Mouse (Mus musculus) E14TG2a.4 (cell line): ENCODE measurements around the gene Rnf126.

Source experiments
- H3K27me3 ChIP-seq: 2 replicates; pipeline ENCODE4 v1.6.1; 2014; ENCODE audit warnings: low read length, control low read depth; ENCODE audit not compliant: insufficient read depth
- H3K36me3 ChIP-seq: 2 replicates; pipeline ENCODE4 v1.6.1; 2014; ENCODE audit warnings: low read length, control low read depth; ENCODE audit not compliant: insufficient read depth
- H3K4me1 ChIP-seq: replicated peaks from 2 replicates; pipeline ENCODE4 v1.6.1; 2014; ENCODE audit warnings: low read depth, low read length, control low read depth
- H3K4me3 ChIP-seq: replicated peaks from 2 replicates; pipeline ENCODE4 v1.5.1; 2014; ENCODE audit warnings: mild to moderate bottlenecking, low read length
- H3K9me3 ChIP-seq: 2 replicates; pipeline ENCODE4 v1.6.1; 2014; ENCODE audit warnings: low read length, control low read depth
- CTCF ChIP-seq: conservative IDR thresholded peaks from 2 replicates; pipeline ENCODE4 v1.5.1; 2014; ENCODE audit warnings: low read length
- NANOG ChIP-seq: IDR thresholded peaks from 2 replicates; pipeline ENCODE4 v1.6.1; 2014; ENCODE audit warnings: borderline replicate concordance, low read length, mixed read lengths
- POU5F1 ChIP-seq: IDR thresholded peaks from 2 replicates; pipeline ENCODE4 v1.6.1; 2014; ENCODE audit warnings: low read length, borderline replicate concordance

The Rnf126 gene

GRCm38 (mm10) chr10:79766508-79767325 is at the start of gene Rnf126:
Gene Rnf126, minus strand, starts transcription at chr10:79766952.
- TF ChIP-seq CTCF = no peak
- no peak for TF ChIP-seq NANOG
- TF ChIP-seq POU5F1 = no peak
- Histone ChIP-seq H3K4me3 (peak within 1 kb of the TSS; percentile 96), H3K9me3 (no peaks in the 10 kb centered on the region), H3K36me3 (peaks cover 41% of the 10 kb centered on the region), H3K4me1 (peaks cover 55% of the 10 kb centered on the region), H3K27me3 (peaks cover 9% of the 10 kb centered on the region)

DNA sequence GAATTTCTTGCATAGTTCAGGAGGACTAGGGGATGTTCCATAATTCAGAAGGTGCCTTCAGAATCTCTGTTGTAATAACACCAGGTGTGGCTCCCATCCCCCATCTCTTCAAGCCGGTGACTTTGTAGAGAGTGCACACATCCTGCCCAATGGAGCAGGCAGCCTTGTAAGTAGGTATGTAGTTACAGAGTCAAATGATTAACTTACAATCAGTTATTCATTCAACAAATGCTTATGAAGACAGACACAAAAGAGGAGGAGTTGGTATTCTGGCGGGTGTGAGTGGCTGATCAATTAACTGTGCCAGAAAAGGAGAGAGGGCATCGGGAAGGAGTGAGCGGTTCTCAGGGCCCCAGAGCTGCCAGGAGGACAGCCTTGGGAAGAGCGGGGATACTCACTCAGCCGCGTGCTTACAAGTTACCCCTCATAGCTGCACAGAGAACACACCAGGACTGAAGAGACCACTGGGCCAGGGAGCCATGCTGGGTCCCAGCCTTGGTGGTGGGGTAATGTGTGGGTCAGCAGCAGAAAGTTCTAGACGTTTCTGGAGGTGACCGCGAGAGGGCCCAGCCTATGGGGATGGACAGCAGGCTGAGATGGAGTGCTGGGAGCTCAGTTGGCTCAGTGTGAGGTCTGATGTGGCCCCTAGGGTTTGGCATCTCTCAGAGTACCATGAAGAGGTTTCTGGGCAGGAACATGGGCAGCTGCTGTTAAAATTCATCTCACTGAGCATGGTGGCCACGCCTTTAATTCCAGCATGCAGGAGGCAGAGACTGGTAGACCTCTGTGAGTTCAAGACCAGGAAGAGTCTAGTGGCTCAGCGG is 49.1 kb upstream of the Rnf126 start:
- Histone ChIP-seq H3K9me3 (peaks cover 5% of the 10 kb centered on the region; the same call in 1 of the 2 replicates), H3K36me3 (peaks cover 16% of the 10 kb centered on the region), H3K27me3 (peaks cover 2% of the 10 kb centered on the region; the same call in 1 of the 2 replicates), H3K4me1 (peaks cover 67% of the 10 kb centered on the region), H3K4me3 (peak overlapping the region; percentile 32; the same call in 1 of the 2 replicates)
- TF ChIP-seq CTCF = no peak
- TF ChIP-seq NANOG = no peak
- TF ChIP-seq POU5F1 = no peak

DNA sequence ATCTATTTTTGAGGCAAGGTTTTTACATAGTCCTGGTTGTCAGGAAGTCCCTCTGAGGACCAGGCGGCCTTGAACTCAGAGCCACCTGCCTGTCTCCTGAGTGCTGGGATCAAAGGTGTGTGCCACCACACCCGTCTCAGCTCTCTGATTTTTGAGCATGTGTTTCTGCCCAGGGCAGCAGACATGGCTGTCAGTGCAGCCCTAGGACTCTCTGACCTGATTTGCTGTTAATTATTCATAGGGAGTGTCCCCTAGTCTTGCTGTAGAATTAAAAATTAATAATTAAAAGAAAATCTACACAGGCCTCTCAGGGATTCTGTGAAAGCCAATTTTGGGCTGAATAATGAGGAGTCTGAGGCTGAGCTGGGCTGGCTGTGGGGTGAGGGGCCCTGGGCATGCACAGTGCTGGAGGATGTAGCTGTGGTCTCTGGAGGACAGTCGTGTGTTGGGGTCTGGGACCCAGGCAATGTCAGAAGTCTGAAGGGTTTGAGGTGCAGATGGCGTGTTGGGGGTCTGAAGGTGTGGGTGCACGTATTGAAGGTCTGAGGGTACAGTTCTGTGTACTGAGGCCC is 47.6 kb upstream of the Rnf126 start:
- TF ChIP-seq CTCF = no peak
- peaks cover 24% of the 10 kb centered on the region for H3K36me3 ChIP-seq
- H3K4me1 ChIP-seq = peaks cover 54% of the 10 kb centered on the region
- H3K4me3 ChIP-seq = no peak overlapping the region
- peaks cover 5% of the 10 kb centered on the region; the same call in 1 of the 2 replicates for H3K9me3 ChIP-seq
- H3K27me3 ChIP-seq = no peaks in the 10 kb centered on the region

DNA sequence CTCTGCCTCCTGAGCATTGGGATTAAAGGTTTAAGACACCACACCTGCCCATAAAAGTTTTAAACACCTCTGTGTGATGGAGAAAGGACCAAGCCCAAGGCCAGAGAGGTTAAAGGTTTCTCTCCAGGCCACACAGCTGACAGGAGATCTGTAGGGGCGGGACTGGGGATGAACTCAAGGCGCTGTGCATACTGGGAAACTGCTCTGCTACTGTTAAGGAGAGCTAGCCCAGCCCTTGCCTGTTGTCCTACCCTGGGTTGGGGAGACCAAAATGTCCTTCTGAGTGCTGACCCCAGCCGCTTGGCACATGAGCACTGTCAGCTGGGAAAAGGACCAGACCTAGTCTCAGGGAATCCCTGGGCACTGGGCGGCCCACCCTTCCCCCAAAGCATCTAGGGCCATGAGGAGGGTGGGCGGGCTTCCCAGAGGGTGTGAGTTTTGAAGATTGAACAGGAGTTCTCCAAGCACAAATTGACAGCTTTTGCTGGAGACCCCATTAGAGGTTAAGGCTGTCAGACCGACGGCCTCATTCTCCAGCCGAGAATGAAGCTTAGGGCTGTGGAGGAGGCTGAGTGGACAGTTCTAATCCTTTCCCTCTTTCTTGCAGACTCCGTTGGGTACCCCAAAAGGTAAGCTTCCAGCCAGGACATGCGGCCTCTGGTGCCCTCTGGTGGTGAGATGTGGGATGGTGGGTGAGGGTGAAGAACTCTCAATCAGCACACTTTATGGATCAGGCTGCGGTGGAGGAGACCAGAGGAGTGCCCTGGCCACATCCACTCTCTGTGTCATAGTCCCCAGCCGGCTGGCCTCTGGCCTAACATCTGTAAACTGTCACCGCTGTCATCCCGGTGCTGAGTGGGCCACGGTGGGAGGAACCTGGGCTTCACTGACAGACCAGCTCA is 45.2 kb upstream of the Rnf126 start:
- H3K9me3 ChIP-seq = peaks cover 5% of the 10 kb centered on the region; the same call in 1 of the 2 replicates
- H3K36me3 ChIP-seq = peaks cover 35% of the 10 kb centered on the region
- H3K4me1 ChIP-seq = peaks cover 55% of the 10 kb centered on the region
- 0 out of 2 replicates have a peak overlapping the region, but pooled peaks have one; percentile 29 for H3K4me3 ChIP-seq
- H3K27me3 ChIP-seq = no peaks in the 10 kb centered on the region
- TF ChIP-seq POU5F1 (no peak), NANOG (no peak), CTCF (peak; percentile 88)

DNA sequence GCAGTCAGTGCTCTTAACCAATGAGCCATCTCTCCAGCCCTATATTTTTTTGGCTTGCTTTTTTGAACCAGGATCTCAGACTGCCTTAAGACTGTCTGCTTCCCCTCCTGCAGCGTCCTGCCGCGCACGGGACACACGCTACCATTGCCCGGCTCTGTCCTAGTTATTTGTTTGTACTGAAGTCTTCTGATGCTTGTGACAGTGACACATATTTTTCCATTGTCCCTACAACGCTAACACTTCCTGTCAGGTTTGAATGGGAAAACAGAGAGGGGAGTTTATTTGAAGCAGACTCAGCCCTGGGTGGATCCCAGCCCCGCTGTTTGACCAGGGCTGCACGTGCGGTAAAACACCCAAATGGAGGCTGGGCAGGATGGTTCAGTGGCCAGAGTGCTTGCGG is 42.0 kb upstream of the Rnf126 start:
- TF ChIP-seq NANOG = no peak
- no peak for TF ChIP-seq POU5F1
- TF ChIP-seq CTCF = no peak
- Histone ChIP-seq H3K36me3 (peaks cover 28% of the 10 kb centered on the region), H3K9me3 (peaks cover 5% of the 10 kb centered on the region; the same call in 1 of the 2 replicates), H3K4me1 (peaks cover 67% of the 10 kb centered on the region), H3K4me3 (no peak overlapping the region), H3K27me3 (peaks cover 4% of the 10 kb centered on the region; the same call in 1 of the 2 replicates)

DNA sequence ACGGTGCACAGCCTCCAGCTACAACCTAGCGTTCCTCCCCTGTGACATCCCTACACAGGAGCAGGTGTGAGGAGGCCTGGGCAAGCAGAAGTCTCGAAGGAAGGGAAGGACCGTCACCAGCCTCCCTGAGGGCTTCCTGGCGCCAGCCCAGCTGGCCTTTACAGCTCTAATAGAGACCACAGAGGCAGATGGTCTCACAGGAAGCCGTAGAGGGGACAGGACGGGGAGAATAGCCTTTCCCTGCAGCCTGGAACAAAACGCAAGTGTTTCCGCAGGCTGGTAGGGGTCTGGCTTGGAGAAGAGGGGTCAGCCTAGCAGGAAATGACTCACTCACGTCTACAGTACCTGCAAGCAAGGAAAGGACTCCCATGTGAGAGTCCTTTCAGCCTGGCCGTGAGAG is 41.1 kb upstream of the Rnf126 start:
- H3K4me1 ChIP-seq = peaks cover 75% of the 10 kb centered on the region
- peaks cover 28% of the 10 kb centered on the region for H3K36me3 ChIP-seq
- H3K27me3 ChIP-seq = peaks cover 4% of the 10 kb centered on the region; the same call in 1 of the 2 replicates
- H3K9me3 ChIP-seq = peaks cover 5% of the 10 kb centered on the region; the same call in 1 of the 2 replicates
- TF ChIP-seq CTCF (no peak), NANOG (no peak), POU5F1 (no peak)
- H3K4me3 ChIP-seq = no peak overlapping the region

GRCm38 (mm10) chr10:79806972-79807371 is 40.2 kb upstream of the Rnf126 start:
- Histone ChIP-seq H3K9me3 (peaks cover 5% of the 10 kb centered on the region; the same call in 1 of the 2 replicates), H3K4me1 (peaks cover 79% of the 10 kb centered on the region), H3K36me3 (peaks cover 26% of the 10 kb centered on the region), H3K4me3 (no peak overlapping the region), H3K27me3 (peaks cover 4% of the 10 kb centered on the region; the same call in 1 of the 2 replicates)
- TF ChIP-seq POU5F1 (no peak), NANOG (no peak), CTCF (no peak)
